Mouse (Mus musculus) ovary, postnatal 10 days (tissue): ENCODE results near the gene Gm15737.

Experiments used
- DNase-seq: peaks from one replicate; pipeline ENCODE4 v3.0.0; 2022; ENCODE audit warnings: low spot score

The Gm15737 gene

DNA sequence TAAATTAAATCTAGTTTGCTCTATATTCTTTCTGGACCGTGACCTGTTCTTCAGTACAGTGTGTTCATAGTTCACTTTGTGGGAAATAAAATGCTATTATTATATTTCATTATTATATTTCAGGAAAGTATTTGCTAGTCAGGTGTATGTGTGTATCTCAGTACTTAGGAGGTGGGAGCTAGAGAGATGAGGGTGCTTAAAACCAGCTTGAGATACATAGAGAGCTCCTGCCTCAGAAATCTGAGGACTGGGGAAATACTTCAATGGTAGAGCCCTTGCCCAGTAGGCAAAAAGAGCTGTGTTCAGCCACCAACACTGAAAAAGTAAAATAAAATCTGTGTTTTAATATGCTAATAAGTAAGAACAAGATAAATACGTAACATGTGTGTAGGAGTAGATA, 6.2 kb downstream of the Gm15737 start:
- DNase-seq = no peak

DNA sequence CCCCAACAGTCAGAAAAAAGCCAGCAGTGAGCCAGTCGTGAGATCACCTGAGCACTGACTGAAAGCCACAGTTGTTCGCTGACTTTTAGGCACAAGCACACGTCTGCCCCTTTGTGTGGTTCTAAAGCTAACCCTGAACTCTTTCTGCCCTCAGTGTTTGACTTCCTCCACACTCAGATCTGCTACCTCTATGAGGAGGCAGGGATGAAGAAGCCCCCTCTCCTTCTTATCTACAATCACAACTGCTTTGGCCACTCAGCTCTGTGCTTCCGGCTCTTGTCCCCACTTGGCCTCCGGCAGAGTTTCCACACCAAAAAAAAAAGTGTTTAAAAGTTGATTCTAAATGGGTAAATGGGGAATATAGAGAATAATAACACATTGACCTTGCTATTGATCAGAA, 7.0 kb downstream of the Gm15737 start:
- DNase-seq = no peak

- no peak for DNase-seq
Observed at GRCm38 (mm10) chr6:92877236-92877635, 8.1 kb downstream of the Gm15737 start.

GRCm38 (mm10) chr6:92878771-92879170, 9.6 kb downstream of the Gm15737 start:
- no peak for DNase-seq

GRCm38 (mm10) chr6:92879700-92880265, 10.6 kb downstream of the Gm15737 start:
- DNase-seq = no peak

DNA sequence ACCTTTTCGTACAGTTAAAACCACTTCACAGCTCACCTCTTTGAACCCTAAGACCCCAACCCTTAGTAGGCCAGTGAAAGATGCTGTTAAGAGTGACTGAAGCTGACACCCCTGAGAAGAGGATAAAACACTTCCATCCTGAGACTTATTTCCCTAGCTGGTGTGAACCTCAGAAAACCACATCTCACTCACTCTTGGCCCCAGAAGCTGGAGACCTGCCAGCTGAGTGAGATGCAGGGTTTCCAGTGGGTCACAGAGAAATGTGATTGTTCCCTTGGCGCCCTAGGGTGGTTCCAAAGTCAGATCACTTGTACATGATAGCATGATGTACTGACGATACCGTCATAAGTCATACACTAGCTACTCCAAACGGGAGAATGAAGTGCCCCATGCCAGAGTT, 13.3 kb downstream of the Gm15737 start:
- no peak for DNase-seq

DNA sequence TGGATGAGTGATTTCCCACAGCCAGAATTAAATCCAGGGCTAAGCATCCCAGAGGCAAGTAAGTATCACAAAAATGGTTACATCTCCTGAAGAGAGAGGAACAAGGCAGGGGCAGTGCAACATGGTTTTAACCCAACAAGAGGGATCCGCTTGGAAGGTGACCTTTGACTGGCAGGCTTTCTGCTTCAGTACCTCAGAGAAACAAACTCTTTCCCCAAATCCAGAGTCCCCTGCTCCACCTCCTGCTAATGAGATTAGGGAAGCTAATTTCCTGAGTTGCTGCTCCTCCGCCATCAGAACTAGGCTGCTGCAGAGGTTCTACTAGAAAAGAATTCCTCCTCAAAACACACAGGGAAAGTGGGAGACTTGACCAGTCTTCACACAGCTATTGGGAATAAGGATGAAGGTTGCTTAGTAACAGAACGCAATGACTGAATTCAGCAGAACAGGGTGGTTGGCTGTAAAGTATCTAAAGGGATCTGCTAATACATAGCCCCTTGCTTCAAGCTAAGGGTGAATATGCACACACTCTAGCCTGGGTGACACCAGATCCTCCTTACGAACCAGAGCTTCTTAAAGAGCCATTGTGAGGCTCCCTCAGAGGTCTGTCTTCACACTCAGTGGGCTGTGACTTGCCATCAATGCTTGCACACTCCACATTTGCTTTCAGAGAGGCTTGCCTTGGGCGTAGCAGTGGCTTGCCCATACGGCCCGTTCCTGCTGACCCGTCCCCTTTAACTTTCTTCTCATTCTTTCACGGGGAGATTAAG, 14.2 kb downstream of the Gm15737 start:
- DNase-seq = no peak

DNA sequence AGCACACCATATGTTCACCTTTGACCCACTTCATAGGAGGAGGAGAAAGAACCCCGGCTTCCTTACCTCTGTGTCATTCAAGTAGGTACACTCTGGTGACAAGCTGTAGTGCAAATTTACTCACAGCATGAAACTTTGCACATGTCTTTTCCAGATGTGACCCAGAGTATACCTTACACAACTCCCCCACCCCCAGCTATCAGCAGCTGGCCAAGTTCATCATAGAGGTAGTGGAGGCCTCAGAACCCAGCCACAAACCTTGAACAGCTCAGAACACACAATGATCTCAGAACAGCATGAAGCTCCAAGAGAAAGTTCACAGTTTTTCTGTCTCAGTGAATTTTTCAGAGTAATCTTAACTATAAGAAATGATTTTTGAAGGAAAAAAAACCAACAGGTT, 22.4 kb downstream of the Gm15737 start:
- DNase-seq = no peak

DNA sequence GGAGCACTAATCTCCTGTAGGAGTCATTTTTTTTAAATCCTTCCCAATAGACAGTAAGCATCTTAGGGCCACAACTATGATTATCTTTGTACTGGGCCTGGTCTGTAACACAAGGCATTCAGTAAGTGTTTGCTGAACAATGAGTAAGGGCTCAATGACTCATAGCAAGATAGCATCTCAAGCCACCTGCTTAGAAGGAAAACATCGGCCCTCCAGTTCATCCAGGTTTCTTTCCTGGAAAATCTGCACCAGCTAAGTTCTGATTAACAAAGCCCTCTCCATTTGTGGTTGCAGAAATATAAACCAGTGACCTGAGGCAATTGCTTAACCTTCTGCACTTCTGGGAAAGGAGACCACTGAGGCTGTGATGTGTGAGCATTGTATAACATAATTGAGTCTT, 34.9 kb downstream of the Gm15737 start:
- DNase-seq = no peak

DNA sequence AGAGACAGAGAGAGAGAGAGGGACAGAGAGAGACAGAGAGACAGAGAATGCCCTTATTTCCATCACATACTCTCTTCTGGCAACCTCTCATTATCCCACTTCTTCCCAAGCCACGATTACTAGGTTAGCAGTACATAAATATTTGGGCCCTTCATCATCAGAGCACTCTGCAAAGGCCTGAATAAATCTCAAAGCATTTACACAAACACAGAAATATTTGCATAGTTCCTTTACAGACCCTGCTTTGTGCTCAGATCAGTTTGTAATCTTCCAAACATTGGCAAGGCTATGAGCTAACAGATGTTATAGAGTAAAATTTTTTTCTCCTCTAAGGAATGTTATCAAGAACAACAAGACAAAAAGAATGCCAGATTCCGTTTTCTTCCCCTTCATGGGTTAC, 35.3 kb downstream of the Gm15737 start:
- DNase-seq = no peak

DNA sequence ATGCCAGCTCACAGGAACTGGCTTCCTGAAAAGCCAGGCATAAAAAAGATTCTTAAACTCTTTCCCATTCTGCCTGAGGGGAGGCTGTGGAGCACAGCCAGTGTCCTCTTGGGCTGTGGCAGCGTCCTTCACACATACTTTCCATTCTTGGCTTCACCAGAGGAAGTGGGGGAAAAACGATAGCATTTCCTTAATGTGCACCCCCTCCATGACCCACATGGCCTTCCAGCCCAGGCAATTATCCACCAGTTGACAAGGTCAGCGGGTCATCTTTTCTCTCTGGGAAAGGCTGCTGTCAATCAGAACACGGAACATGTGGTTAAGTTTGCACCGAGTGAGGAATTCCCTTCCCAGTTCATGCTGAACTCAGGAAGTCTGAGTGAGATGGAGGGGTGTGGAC, 36.8 kb downstream of the Gm15737 start:
- no peak for DNase-seq

DNA sequence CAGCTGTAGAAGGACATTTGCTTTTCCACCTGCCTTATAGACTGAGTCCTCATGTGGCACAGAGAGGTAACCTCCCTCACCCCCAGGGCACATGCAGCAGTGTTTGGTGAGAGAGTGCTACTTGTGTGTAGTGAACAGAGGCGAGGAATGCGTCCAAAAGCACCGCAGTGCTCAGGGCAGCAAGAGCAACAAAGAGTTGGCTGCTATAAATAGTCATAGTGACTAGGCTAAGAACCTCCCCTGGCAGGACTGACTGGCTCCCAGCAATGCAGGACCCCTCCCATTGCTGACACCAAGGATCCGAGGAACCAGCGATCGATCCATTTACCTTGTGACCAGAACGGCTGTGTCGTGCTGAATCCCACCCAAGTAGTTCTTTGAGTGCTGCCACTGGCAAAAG, 40.2 kb downstream of the Gm15737 start:
- no peak for DNase-seq

DNA sequence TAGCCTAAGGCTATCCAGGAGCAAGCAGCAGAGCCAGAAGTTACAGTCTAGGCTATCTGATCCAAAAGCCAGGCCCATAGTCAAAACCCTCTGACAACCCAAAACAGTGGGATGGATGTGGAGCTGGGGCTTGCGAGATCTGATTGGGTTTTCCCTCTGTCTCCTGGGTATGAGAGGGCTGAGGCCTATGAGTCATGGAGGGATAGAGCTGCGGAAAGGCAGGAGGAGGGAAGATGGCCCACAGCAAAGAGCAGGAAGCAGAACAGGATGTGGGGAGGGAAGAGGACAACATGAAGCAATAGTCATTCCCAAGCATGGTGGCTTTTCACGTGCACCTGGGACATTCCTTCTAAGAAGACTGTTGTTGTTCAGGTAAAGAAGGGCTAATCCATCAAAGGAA, 41.5 kb downstream of the Gm15737 start:
- DNase-seq = no peak

DNA sequence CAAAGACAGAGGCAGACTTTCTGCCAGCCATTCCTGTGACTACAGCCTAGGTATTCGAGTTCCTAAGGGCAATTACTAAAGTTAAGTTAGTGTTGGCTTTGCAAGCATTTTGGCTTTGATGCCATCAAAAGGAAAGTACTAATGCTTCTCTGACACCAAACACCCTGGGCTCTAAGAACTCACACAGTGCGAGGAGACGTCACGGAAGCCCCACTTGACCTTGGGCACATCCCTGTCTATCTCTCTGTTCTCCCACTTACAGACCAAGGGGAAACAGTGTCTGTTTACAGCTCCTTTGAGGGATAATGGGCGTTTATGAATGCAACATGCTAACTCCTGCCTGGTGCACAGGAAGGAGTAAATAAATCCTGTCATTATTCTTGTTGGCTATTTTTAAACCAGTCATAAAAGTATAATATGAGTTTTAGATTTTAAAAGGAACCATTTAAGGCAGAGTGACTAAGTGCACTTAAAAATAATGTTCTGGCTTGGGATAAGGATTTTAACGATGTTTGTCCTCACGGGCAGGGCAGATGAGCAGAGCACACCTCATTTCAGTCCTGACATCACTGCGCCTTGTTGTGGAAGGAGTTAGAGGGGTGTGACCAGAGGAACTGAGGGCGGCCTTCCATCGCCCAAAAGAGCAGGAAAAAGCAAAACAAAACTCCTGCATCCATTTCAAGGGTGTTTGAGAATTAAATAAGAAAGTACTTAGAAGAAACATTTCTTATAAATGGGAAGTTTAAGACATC, 52.0 kb downstream of the Gm15737 start:
- DNase-seq = no peak

- no peak for DNase-seq
Observed at GRCm38 (mm10) chr6:92921843-92922242, 52.7 kb downstream of the Gm15737 start.

DNA sequence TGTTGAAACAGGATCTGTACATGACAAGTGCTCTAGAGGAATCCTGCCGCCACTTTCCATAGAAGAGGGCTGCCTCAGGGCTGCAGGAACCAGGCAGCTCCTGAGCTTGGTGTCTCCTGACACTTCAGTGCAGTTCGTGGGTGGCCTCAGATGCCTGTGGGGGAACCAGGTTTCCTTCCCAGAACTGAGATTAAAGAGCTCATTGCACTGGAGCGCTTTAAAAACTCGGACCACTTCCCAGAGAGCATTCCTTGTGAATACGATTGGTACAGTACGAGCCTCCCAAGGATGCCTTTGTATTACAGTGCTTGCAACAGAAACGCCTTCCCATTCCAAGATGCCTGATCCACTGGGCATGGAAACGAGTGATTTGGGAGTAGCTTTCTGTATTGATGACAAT, 55.4 kb downstream of the Gm15737 start:
- no peak for DNase-seq

DNA sequence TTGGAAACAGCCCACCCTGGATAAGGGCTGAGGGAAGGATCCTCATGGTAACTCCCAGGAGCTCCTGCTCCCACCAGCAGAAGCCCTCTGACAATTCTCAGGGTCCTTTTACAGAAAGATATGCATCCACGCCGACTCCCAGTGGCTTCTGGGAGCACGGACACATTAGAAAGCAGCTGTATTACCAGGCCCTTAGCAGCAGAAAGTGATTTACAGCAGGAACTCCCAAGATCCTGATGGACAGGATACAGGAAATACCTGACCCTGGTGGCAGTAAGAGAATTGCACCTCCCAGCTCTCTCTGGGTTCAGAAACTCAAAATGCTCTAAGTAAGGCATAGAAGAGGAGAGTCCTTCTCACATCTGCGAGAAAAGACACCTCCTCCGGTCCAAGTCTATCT, 59.1 kb downstream of the Gm15737 start:
- no peak for DNase-seq
